Mouse (Mus musculus): ENCODE measurements around the gene Csrp1. TPM values are rescaled to one million over a fixed set of nuclear protein-coding genes. Genes with fewer than 3 reads are reported as not detected.
A peak's percentile ranks its signal among the peaks of the same experiment; 100 is the strongest.

Csrp1 gene
- polyA plus RNA-seq, 1 experiment: 219 TPM

DNA sequence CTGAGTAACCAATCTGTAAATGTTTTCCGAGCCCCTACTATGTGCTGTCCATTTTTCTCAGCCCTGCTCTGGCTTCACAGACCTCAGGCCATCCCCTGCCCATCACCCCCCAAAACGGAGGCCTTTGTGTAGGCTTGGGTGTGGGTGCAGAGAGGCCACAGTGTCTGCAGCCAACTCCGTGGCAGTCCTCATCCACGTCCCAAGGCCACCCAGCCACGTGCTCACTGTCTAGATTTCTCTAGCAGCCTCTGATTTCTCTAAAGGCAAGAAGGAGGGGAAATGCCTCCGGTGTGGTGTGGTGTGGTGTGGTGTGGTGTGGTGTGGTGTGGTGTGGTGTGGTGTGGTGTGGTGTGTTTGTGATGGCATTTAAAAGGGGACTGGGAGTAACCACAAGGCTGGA lies 41.7 kb upstream of the Csrp1 start:
- H3ac ChIP-seq (ENCODE audit: control insufficient read depth, insufficient read length): no peak overlapping the region
- no peak overlapping the region for H3K4me2 ChIP-seq (ENCODE audit: low read depth)
- peaks cover 5% of the 10 kb centered on the region for H3K36me3 ChIP-seq (ENCODE audit: control insufficient read depth, insufficient read depth)
- no peaks in the 10 kb centered on the region for H3K27me3 ChIP-seq (ENCODE audit: control insufficient read depth, insufficient read depth, insufficient read length)
- no peak overlapping the region for H3K4me3 ChIP-seq
- peaks cover 91% of the 10 kb centered on the region for H3K79me2 ChIP-seq (ENCODE audit: control insufficient read depth, insufficient read depth)
- no peak for TF ChIP-seq POLR2A (IDR thresholded peaks at IDR 0.05; ENCODE audit: insufficient read length, low read depth)
- no peak for TF ChIP-seq MYOD1 (IDR thresholded peaks at IDR 0.05; ENCODE audit: control insufficient read depth in 1 of 3, insufficient read length in 2 of 3, low read depth in 2 of 3)
- no peak for TF ChIP-seq E2F4 (IDR thresholded peaks at IDR 0.05; ENCODE audit: insufficient read depth)

DNA sequence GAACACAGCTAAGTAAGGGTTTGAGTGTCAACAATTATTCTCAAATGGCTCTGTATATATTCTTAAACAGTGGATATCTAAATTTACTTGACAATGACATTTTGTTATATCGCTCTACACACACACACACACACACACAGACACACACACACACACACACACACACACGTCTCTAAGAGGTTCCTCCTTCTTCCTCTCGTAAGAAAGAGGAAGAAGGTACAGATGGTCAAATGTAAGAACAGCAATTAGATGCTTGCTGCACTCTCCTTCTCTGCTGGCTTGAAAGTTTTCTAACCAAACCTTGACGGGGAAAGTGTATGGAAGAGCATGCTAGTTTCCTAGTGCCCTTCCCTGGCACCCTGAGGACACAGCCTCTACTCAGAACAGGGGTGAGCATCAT lies 39.1 kb upstream of the Csrp1 start:
- Histone ChIP-seq H3K4me2 (ENCODE audit: low read depth) (no peak overlapping the region), H3ac (ENCODE audit: control insufficient read depth, insufficient read length) (no peak overlapping the region), H3K36me3 (ENCODE audit: control insufficient read depth, insufficient read depth) (peaks cover 5% of the 10 kb centered on the region), H3K4me3 (no peak overlapping the region), H3K27me3 (ENCODE audit: control insufficient read depth, insufficient read depth, insufficient read length) (no peaks in the 10 kb centered on the region), H3K79me2 (ENCODE audit: control insufficient read depth, insufficient read depth) (peaks cover 98% of the 10 kb centered on the region)
- TF ChIP-seq TCF12 (IDR thresholded peaks at IDR 0.05; ENCODE audit: insufficient read depth, poor library complexity, severe bottlenecking): no peak
- no peak for TF ChIP-seq REST (IDR thresholded peaks at IDR 0.05; ENCODE audit: insufficient read depth, insufficient read length)
- no peak for TF ChIP-seq MAX (IDR thresholded peaks at IDR 0.05; ENCODE audit: low read depth)
- TF ChIP-seq CEBPB (IDR thresholded peaks at IDR 0.05; ENCODE audit: insufficient read depth, poor library complexity, severe bottlenecking): no peak
- TF ChIP-seq TCF3 (IDR thresholded peaks at IDR 0.05; ENCODE audit: insufficient read length, low read depth): no peak
- TF ChIP-seq MYOG (IDR thresholded peaks at IDR 0.05; ENCODE audit: control insufficient read depth in 1 of 3, insufficient read depth in 1 of 3, insufficient read length in 2 of 3, low read depth in 2 of 3): no peak
- TF ChIP-seq USF1 (IDR thresholded peaks at IDR 0.05; ENCODE audit: low read depth): no peak
- TF ChIP-seq POLR2AphosphoS2 (IDR thresholded peaks at IDR 0.05; ENCODE audit: insufficient read length, low read depth): no peak
- TF ChIP-seq E2F4 (IDR thresholded peaks at IDR 0.05; ENCODE audit: insufficient read depth): no peak
- no peak for TF ChIP-seq SRF (IDR thresholded peaks at IDR 0.05; ENCODE audit: control insufficient read depth, insufficient read length, low read depth)
- TF ChIP-seq MYOD1 (IDR thresholded peaks at IDR 0.05; ENCODE audit: control insufficient read depth in 1 of 3, insufficient read length in 2 of 3, low read depth in 2 of 3): no peak
- TF ChIP-seq POLR2A (IDR thresholded peaks at IDR 0.05; ENCODE audit: insufficient read length, low read depth): no peak

DNA sequence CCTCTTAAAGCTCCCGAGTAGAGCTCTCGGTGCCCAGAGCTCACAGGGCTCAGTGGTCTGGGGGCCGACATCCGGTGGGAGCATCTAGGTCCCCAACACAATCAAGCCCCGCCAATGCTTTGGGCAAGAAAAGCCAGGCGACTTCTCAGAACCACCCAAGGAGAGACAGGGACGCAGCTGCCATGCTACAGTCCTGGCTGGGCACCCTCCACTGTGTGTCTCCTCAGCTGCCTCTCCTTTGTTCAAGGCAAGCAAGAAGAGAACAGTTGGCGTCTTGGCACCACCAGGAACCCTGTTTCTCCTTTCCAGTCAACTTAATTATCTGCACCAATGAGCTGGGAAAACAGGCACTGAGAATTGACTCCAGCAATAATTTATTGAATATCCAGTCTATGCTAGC lies 38.7 kb upstream of the Csrp1 start:
- H3ac ChIP-seq (ENCODE audit: control insufficient read depth, insufficient read length): no peak overlapping the region
- no peak overlapping the region for H3K4me3 ChIP-seq
- TF ChIP-seq USF1 (IDR thresholded peaks at IDR 0.05; ENCODE audit: low read depth) (no peak), MYOG (IDR thresholded peaks at IDR 0.05; ENCODE audit: control insufficient read depth in 1 of 3, insufficient read depth in 1 of 3, insufficient read length in 2 of 3, low read depth in 2 of 3) (peak; percentile 41 to 91 (median 73)), MYOD1 (IDR thresholded peaks at IDR 0.05; ENCODE audit: control insufficient read depth in 1 of 3, insufficient read length in 2 of 3, low read depth in 2 of 3) (peak in 2 of 3 experiments; percentile 77 to 82)

GRCm38 (mm10) chr1:135684895-135685294 lies 35.0 kb upstream of the Csrp1 start:
- Histone ChIP-seq H3K4me2 (ENCODE audit: low read depth) (peak overlapping the region; percentile 83), H3K4me3 (no peak overlapping the region)
- TF ChIP-seq MYOD1 (IDR thresholded peaks at IDR 0.05; ENCODE audit: control insufficient read depth in 1 of 3, insufficient read length in 2 of 3, low read depth in 2 of 3) (no peak), E2F4 (IDR thresholded peaks at IDR 0.05; ENCODE audit: insufficient read depth) (no peak), USF1 (IDR thresholded peaks at IDR 0.05; ENCODE audit: low read depth) (no peak), SRF (IDR thresholded peaks at IDR 0.05; ENCODE audit: control insufficient read depth, insufficient read length, low read depth) (no peak), TCF3 (IDR thresholded peaks at IDR 0.05; ENCODE audit: insufficient read length, low read depth) (no peak), CEBPB (IDR thresholded peaks at IDR 0.05; ENCODE audit: insufficient read depth, poor library complexity, severe bottlenecking) (no peak), MYOG (IDR thresholded peaks at IDR 0.05; ENCODE audit: control insufficient read depth in 1 of 3, insufficient read depth in 1 of 3, insufficient read length in 2 of 3, low read depth in 2 of 3) (no peak), MAX (IDR thresholded peaks at IDR 0.05; ENCODE audit: low read depth) (no peak), POLR2AphosphoS2 (IDR thresholded peaks at IDR 0.05; ENCODE audit: insufficient read length, low read depth) (no peak), TCF12 (IDR thresholded peaks at IDR 0.05; ENCODE audit: insufficient read depth, poor library complexity, severe bottlenecking) (no peak), POLR2A (IDR thresholded peaks at IDR 0.05; ENCODE audit: insufficient read length, low read depth) (no peak), REST (IDR thresholded peaks at IDR 0.05; ENCODE audit: insufficient read depth, insufficient read length) (no peak)

More for the DNA sequence above, 38.7 kb upstream of the Csrp1 start:
- no peak overlapping the region for H3K4me2 ChIP-seq (ENCODE audit: low read depth)
- H3K36me3 ChIP-seq (ENCODE audit: control insufficient read depth, insufficient read depth): peaks cover 5% of the 10 kb centered on the region
- peaks cover 100% of the 10 kb centered on the region for H3K79me2 ChIP-seq (ENCODE audit: control insufficient read depth, insufficient read depth)
- no peaks in the 10 kb centered on the region for H3K27me3 ChIP-seq (ENCODE audit: control insufficient read depth, insufficient read depth, insufficient read length)

DNA sequence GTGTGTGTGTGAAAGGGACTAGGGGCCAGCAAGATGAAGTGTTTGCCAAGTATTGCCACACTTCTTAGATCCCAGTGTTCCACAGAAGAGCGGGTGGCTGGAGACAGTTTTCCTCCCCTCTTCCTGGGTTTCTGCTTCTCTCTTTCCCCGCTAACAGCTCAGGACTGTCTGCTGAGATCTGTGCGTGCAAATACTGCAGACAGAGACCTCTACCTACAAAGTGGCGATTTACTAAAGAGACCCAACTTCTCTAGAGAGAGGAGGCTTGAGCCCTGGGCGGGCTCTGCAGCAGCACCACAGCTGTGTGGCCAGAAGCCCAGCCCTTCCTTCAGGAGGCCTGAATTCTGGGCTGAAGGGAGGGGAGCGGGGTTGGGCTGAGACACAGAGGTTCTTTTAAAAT lies 34.5 kb upstream of the Csrp1 start:
- Histone ChIP-seq H3K79me2 (ENCODE audit: control insufficient read depth, insufficient read depth) (peaks cover 73% of the 10 kb centered on the region), H3K4me2 (ENCODE audit: low read depth) (peak overlapping the region; percentile 83), H3K27me3 (ENCODE audit: control insufficient read depth, insufficient read depth, insufficient read length) (no peaks in the 10 kb centered on the region), H3K36me3 (ENCODE audit: control insufficient read depth, insufficient read depth) (peaks cover 5% of the 10 kb centered on the region), H3K4me3 (peak overlapping the region; percentile 78), H3ac (ENCODE audit: control insufficient read depth, insufficient read length) (no peak overlapping the region)
- TF ChIP-seq CEBPB (IDR thresholded peaks at IDR 0.05; ENCODE audit: insufficient read depth, poor library complexity, severe bottlenecking) (0 out of 2 replicates have a peak, but pooled peaks have one; percentile 22), TCF3 (IDR thresholded peaks at IDR 0.05; ENCODE audit: insufficient read length, low read depth) (no peak)

More at GRCm38 (mm10) chr1:135684895-135685294, 35.0 kb upstream of the Csrp1 start:
- Histone ChIP-seq H3K36me3 (ENCODE audit: control insufficient read depth, insufficient read depth) (peaks cover 5% of the 10 kb centered on the region), H3K79me2 (ENCODE audit: control insufficient read depth, insufficient read depth) (peaks cover 77% of the 10 kb centered on the region), H3ac (ENCODE audit: control insufficient read depth, insufficient read length) (no peak overlapping the region), H3K27me3 (ENCODE audit: control insufficient read depth, insufficient read depth, insufficient read length) (no peaks in the 10 kb centered on the region)
